Mouse (Mus musculus) brain, adult 10 weeks (tissue): ENCODE data around the gene Gm8909. TPM values are rescaled to one million over a fixed set of nuclear protein-coding genes. Genes with fewer than 3 reads are reported as not detected.

Source experiments
- polyA plus RNA-seq: library from polyadenylated mRNA; stranded (reverse); fragments of 350-450 nt; fragmentation: Illumina TruSeq; extraction: RNeasy Lipid Tissue Mini Kit (QIAGEN cat#74804); gene quantifications from one replicate; pipeline ENCODE4 v1.2.3, GENCODE M21; 2015; ENCODE audit warnings: low read depth, low replicate concordance

Gene Gm8909
- polyA plus RNA-seq = not detected

GRCm38 (mm10) chr17:36168039-36168652 lies at the start of gene Gm8909:
Gene Gm8909, minus strand, starts transcription at chr17:36168537.

GRCm38 (mm10) chr17:36190169-36190507 lies 21.8 kb upstream of the Gm8909 start, which contains the start of gene H2-T3:
Gene H2-T3, minus strand, starts transcription at chr17:36190287.

GRCm38 (mm10) chr17:36128968-36129817 lies 39.1 kb downstream of the Gm8909 start, which contains the start of gene Gm7030:
Gene Gm7030, minus strand, starts transcription at chr17:36129425.

GRCm38 (mm10) chr17:36121352-36122020 lies 46.9 kb downstream of the Gm8909 start, which contains the start of gene Gm19684:
Gene Gm19684, plus strand, starts transcription at chr17:36121678.

Other genes starting within 250 kb of the Gm8909 start
- 64.4 TPM for gene Abcf1, start 198.8 kb downstream of the Gm8909 start, polyA plus RNA-seq
- 131 TPM for gene Gnl1, start 188.7 kb downstream of the Gm8909 start, polyA plus RNA-seq
- 28.9 TPM for gene Prr3, start 188.3 kb downstream of the Gm8909 start, polyA plus RNA-seq
- 2.6 TPM for gene H2-T24, start 148.0 kb downstream of the Gm8909 start, polyA plus RNA-seq
- 26.7 TPM for gene H2-T23, start 135.7 kb downstream of the Gm8909 start, polyA plus RNA-seq
- 35.7 TPM for gene H2-T22, start 125.8 kb downstream of the Gm8909 start, polyA plus RNA-seq
- not detected for gene Gm6034, start 125.6 kb downstream of the Gm8909 start, polyA plus RNA-seq
- gene Gm11127, start 110.2 kb downstream of the Gm8909 start, polyA plus RNA-seq = 0.46 TPM
- gene Gm19684, start 46.9 kb downstream of the Gm8909 start, polyA plus RNA-seq = not detected
- gene Gm7030, start 39.1 kb downstream of the Gm8909 start, polyA plus RNA-seq = not detected
- gene H2-T3, start 21.8 kb upstream of the Gm8909 start, polyA plus RNA-seq = not detected
- 54.9 TPM for gene Rpp21, start 89.5 kb upstream of the Gm8909 start, polyA plus RNA-seq
- 23.8 TPM for gene Trim39, start 103.7 kb upstream of the Gm8909 start, polyA plus RNA-seq
- gene H2-M10.2, start 118.0 kb upstream of the Gm8909 start, polyA plus RNA-seq = not detected
- not detected for gene H2-M10.1, start 157.6 kb upstream of the Gm8909 start, polyA plus RNA-seq
- gene H2-M10.3, start 199.9 kb upstream of the Gm8909 start, polyA plus RNA-seq = not detected